Mouse (Mus musculus) stomach, embryonic 14.5 days (tissue): Measurements from ENCODE around the gene Tomm70a. TPM values are rescaled to one million over a fixed set of nuclear protein-coding genes. Genes with fewer than 3 reads are reported as not detected.
A peak's percentile ranks its signal among the peaks of the same experiment; 100 is the strongest.

Source experiments
- ATAC-seq: fragments of 200-750 bp; cut with Nextera tagmentation; 2 replicates; pipeline ENCODE4 v1.8.0; 2017; ENCODE audit warnings: low read depth, moderate TSS enrichment; ENCODE audit not compliant: insufficient number of reproducible peaks, insufficient read depth, low FRiP score
- H3K27ac ChIP-seq: fragments of 300-500 bp; sonication (generic); 2 replicates; pipeline ENCODE4 v1.5.1; 2014; ENCODE audit warnings: mild to moderate bottlenecking, low read length, moderate library complexity, mixed read lengths
- H3K27me3 ChIP-seq: fragments of 300-500 bp; sonication (generic); 2 replicates; pipeline ENCODE4 v1.6.1; 2014; ENCODE audit warnings: low read length, control low read depth, mixed read lengths; ENCODE audit not compliant: control insufficient read depth, insufficient read depth
- H3K36me3 ChIP-seq: fragments of 300-500 bp; sonication (generic); 2 replicates; pipeline ENCODE4 v1.6.1; 2014; ENCODE audit warnings: mild to moderate bottlenecking, control low read depth, low read length, moderate library complexity, mixed read lengths; ENCODE audit not compliant: control insufficient read depth, insufficient read depth
- H3K4me1 ChIP-seq: fragments of 300-500 bp; sonication (generic); 2 replicates; pipeline ENCODE4 v1.6.1; 2014; ENCODE audit warnings: low read length, control low read depth, mixed read lengths; ENCODE audit not compliant: control insufficient read depth, insufficient read depth
- H3K4me2 ChIP-seq: fragments of 300-500 bp; sonication (generic); replicated peaks from 2 replicates; pipeline ENCODE4 v1.6.1; 2014; ENCODE audit warnings: low read depth, low read length, control low read depth
- H3K4me3 ChIP-seq: fragments of 300-500 bp; sonication (generic); 2 replicates; pipeline ENCODE4 v1.5.1; 2014; ENCODE audit warnings: low read depth, low read length, control low read depth
- H3K9ac ChIP-seq: fragments of 300-500 bp; sonication (generic); replicated peaks from 2 replicates; pipeline ENCODE4 v1.6.1; 2014; ENCODE audit warnings: low read depth, mild to moderate bottlenecking, control low read depth, low read length, moderate library complexity, mixed read lengths
- H3K9me3 ChIP-seq: fragments of 300-500 bp; sonication (generic); 2 replicates; pipeline ENCODE4 v1.6.1; 2016; ENCODE audit warnings: low read depth, low read length, control low read depth; ENCODE audit not compliant: control insufficient read depth
- WGBS: fragments of 180-500 bp; shearing (Covaris S2); extraction: QIAGEN DNeasy Blood & Tissue Kit; methylation state at CpG from one replicate; pipeline ENCODE4 v1.1.7; 2014; 5-methylcytosine and 5-hydroxymethylcytosine counted together
- polyA plus RNA-seq: library from polyadenylated mRNA; unstranded; fragments of >200 nt; fragmentation: Nextera tagmentation; extraction: Ambion mirVana; gene quantifications from 2 replicates; pipeline ENCODE4 v1.2.1, GENCODE M21; 2014

The Tomm70a gene
- 50.1 and 53.0 TPM in 2 replicates for polyA plus RNA-seq

- under 1% methylated on average over 37 of the region's 37 CpGs for WGBS
- ATAC-seq: peak; percentile 99
- peak within 1 kb of the TSS; percentile 100 for H3K4me3 ChIP-seq
- peak within 1 kb of the TSS; percentile 94 for H3K27ac ChIP-seq
- peak within 1 kb of the TSS; percentile 95 for H3K9ac ChIP-seq
- peak within 1 kb of the TSS; percentile 78 for H3K4me2 ChIP-seq
- H3K4me1 ChIP-seq: peaks cover 16% of the 10 kb centered on the region
- no peaks in the 10 kb centered on the region for H3K27me3 ChIP-seq
- H3K9me3 ChIP-seq: no peaks in the 10 kb centered on the region
- H3K36me3 ChIP-seq: no peaks in the 10 kb centered on the region
Observed at GRCm38 (mm10) chr16:57120913-57121815, at the start of gene Tomm70a. Tomm70a (plus strand) TSS chr16:57121703.

- WGBS: 81% methylated on average over 7 of the region's 7 CpGs
- H3K27me3 ChIP-seq: no peaks in the 10 kb centered on the region
- no peaks in the 10 kb centered on the region for H3K9me3 ChIP-seq
- H3K27ac ChIP-seq: no peak overlapping the region
- no peak for ATAC-seq
- H3K4me3 ChIP-seq: no peak overlapping the region
- no peaks in the 10 kb centered on the region for H3K36me3 ChIP-seq
- no peaks in the 10 kb centered on the region for H3K4me1 ChIP-seq
- H3K4me2 ChIP-seq: no peak overlapping the region
- no peak overlapping the region for H3K9ac ChIP-seq
Observed at GRCm38 (mm10) chr16:57075986-57076385, 45.5 kb upstream of the Tomm70a start.

GRCm38 (mm10) chr16:57079577-57079976 lies 41.9 kb upstream of the Tomm70a start:
- WGBS: 66% methylated on average over 4 of the region's 4 CpGs

GRCm38 (mm10) chr16:57092460-57092859 lies 29.0 kb upstream of the Tomm70a start:
- Histone ChIP-seq H3K4me2 (no peak overlapping the region), H3K4me1 (no peaks in the 10 kb centered on the region), H3K27ac (no peak overlapping the region), H3K27me3 (no peaks in the 10 kb centered on the region), H3K36me3 (no peaks in the 10 kb centered on the region), H3K9me3 (no peaks in the 10 kb centered on the region), H3K4me3 (no peak overlapping the region), H3K9ac (no peak overlapping the region)
- ATAC-seq: no peak
- 34% methylated on average over 4 of the region's 4 CpGs for WGBS

More at GRCm38 (mm10) chr16:57079577-57079976, 41.9 kb upstream of the Tomm70a start:
- Histone ChIP-seq H3K27me3 (no peaks in the 10 kb centered on the region), H3K4me2 (no peak overlapping the region), H3K9me3 (no peaks in the 10 kb centered on the region), H3K27ac (no peak overlapping the region), H3K36me3 (no peaks in the 10 kb centered on the region), H3K4me3 (no peak overlapping the region), H3K9ac (no peak overlapping the region), H3K4me1 (no peaks in the 10 kb centered on the region)
- no peak for ATAC-seq

- ATAC-seq: no peak
- Histone ChIP-seq H3K36me3 (no peaks in the 10 kb centered on the region), H3K9me3 (no peaks in the 10 kb centered on the region), H3K27me3 (no peaks in the 10 kb centered on the region), H3K4me3 (no peak overlapping the region), H3K27ac (no peak overlapping the region), H3K9ac (no peak overlapping the region), H3K4me2 (no peak overlapping the region), H3K4me1 (no peaks in the 10 kb centered on the region)
- WGBS: 64% methylated on average over 6 of the region's 6 CpGs
Observed at GRCm38 (mm10) chr16:57092911-57093605, 28.4 kb upstream of the Tomm70a start.

GRCm38 (mm10) chr16:57098468-57099144 lies 22.9 kb upstream of the Tomm70a start:
- H3K4me1 ChIP-seq: peaks cover 3% of the 10 kb centered on the region; the same call in 1 of the 2 replicates
- WGBS: 50% methylated on average over 7 of the region's 7 CpGs
- ATAC-seq: peak; percentile 18; the same call in 1 of the 2 replicates

GRCm38 (mm10) chr16:57099572-57100237 lies 21.8 kb upstream of the Tomm70a start:
- peaks cover 3% of the 10 kb centered on the region; the same call in 1 of the 2 replicates for H3K4me1 ChIP-seq
- H3K9ac ChIP-seq: no peak overlapping the region
- no peak overlapping the region for H3K4me2 ChIP-seq
- ATAC-seq: no peak
- H3K27ac ChIP-seq: no peak overlapping the region
- H3K27me3 ChIP-seq: no peaks in the 10 kb centered on the region
- no peak overlapping the region for H3K4me3 ChIP-seq
- no peaks in the 10 kb centered on the region for H3K9me3 ChIP-seq
- 75% methylated on average over 5 of the region's 5 CpGs for WGBS
- no peaks in the 10 kb centered on the region for H3K36me3 ChIP-seq

More at GRCm38 (mm10) chr16:57098468-57099144, 22.9 kb upstream of the Tomm70a start:
- Histone ChIP-seq H3K27ac (no peak overlapping the region), H3K9ac (no peak overlapping the region), H3K27me3 (no peaks in the 10 kb centered on the region), H3K9me3 (no peaks in the 10 kb centered on the region), H3K4me2 (no peak overlapping the region), H3K36me3 (no peaks in the 10 kb centered on the region), H3K4me3 (no peak overlapping the region)

GRCm38 (mm10) chr16:57101174-57101573 lies 20.3 kb upstream of the Tomm70a start:
- H3K4me1 ChIP-seq: peaks cover 3% of the 10 kb centered on the region; the same call in 1 of the 2 replicates
- no peaks in the 10 kb centered on the region for H3K27me3 ChIP-seq
- no peak overlapping the region for H3K4me3 ChIP-seq
- WGBS: 78% methylated on average over 1 of the region's 1 CpGs
- H3K9ac ChIP-seq: no peak overlapping the region
- no peaks in the 10 kb centered on the region for H3K36me3 ChIP-seq
- no peak overlapping the region for H3K4me2 ChIP-seq
- no peak for ATAC-seq
- H3K27ac ChIP-seq: no peak overlapping the region
- no peaks in the 10 kb centered on the region for H3K9me3 ChIP-seq
